Mouse (Mus musculus) heart, embryonic 10.5 days (tissue): ENCODE measurements around the gene Tmc1. TPM values are rescaled to one million over a fixed set of nuclear protein-coding genes. Genes with fewer than 3 reads are reported as not detected.

ENCODE experiments used
- DNase-seq: peaks from one replicate; pipeline ENCODE4 v3.0.0-alpha.2; 2017; ENCODE audit warnings: low spot score
- H3K27ac ChIP-seq: fragments of 300-500 bp; sonication (generic); 2 replicates; pipeline ENCODE4 v1.5.1; 2016; ENCODE audit warnings: mild to moderate bottlenecking
- H3K27me3 ChIP-seq: fragments of 300-500 bp; sonication (generic); 2 replicates; pipeline ENCODE4 v1.6.1; 2016; ENCODE audit warnings: mild to moderate bottlenecking; ENCODE audit not compliant: poor library complexity, insufficient read depth, severe bottlenecking
- H3K36me3 ChIP-seq: fragments of 300-500 bp; sonication (generic); 2 replicates; pipeline ENCODE4 v1.6.1; 2016; ENCODE audit warnings: mild to moderate bottlenecking, moderate library complexity
- H3K4me1 ChIP-seq: fragments of 300-500 bp; sonication (generic); 2 replicates; pipeline ENCODE4 v1.6.1; 2016; ENCODE audit warnings: mild to moderate bottlenecking
- H3K4me3 ChIP-seq: fragments of 300-500 bp; sonication (generic); 2 replicates; pipeline ENCODE4 v1.5.1; 2016; ENCODE audit warnings: mild to moderate bottlenecking, moderate library complexity
- H3K9me3 ChIP-seq: fragments of 300-500 bp; sonication (generic); 2 replicates; pipeline ENCODE4 v1.6.1; 2016; ENCODE audit warnings: mild to moderate bottlenecking, moderate library complexity
- WGBS: fragments of 180-500 bp; shearing (Covaris S2); methylation state at CpG from one replicate; pipeline ENCODE4 v1.1.7; 2016; 5-methylcytosine and 5-hydroxymethylcytosine counted together
- polyA plus RNA-seq: library from polyadenylated mRNA; unstranded; fragments of >200 nt; fragmentation: Nextera tagmentation; extraction: Ambion mirVana; gene quantifications from 2 replicates; pipeline ENCODE4 v1.2.1, GENCODE M21; 2016

Tmc1 gene
- polyA plus RNA-seq, 1 experiment from 2014 or later: not detected

DNA sequence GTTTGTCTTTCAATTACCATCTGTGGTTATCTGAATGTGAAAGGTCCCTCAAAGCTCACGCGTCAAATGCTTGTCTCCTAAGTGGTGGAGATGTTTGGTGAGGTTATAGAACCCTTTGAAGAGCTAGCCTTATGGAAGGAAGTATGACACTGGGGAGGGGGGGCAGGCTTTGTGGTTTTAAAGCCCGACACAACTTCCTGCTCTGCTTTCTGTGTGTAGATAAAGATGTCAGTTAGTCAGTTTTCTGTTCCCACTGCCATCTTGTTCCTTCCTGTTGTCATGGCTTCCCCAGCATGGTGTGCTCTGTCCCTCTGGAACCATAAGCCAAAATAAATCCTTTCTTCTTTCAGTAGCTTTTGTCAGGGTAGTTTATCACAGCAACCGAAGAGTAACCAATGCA lies 78.1 kb downstream of the Tmc1 start:
- Histone ChIP-seq H3K36me3 (no peaks in the 10 kb centered on the region), H3K4me3 (no peak overlapping the region), H3K27ac (no peak overlapping the region), H3K9me3 (no peaks in the 10 kb centered on the region), H3K4me1 (no peaks in the 10 kb centered on the region), H3K27me3 (no peaks in the 10 kb centered on the region)
- WGBS: 54% methylated on average over 4 of the region's 4 CpGs
- no peak for DNase-seq

DNA sequence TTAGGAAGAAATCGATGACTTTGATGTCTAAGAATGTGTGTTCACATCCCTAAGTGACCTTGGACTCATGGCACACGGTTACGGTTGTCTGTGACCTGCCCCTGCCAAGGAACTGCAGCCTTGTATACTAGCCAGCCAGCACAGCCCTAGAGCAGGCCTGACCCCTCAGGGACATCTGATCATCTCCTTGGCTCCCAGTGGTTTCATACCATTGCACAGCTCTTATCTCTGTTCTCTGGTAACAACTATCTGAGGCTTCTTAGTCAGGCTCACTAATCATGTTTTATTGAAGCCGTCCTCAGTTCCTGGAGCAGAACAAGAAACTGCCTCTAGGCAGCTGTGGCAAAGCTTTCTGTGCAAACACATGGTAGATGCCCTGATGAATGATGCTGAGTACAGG lies 92.2 kb downstream of the Tmc1 start:
- H3K36me3 ChIP-seq: no peaks in the 10 kb centered on the region
- H3K27me3 ChIP-seq: no peaks in the 10 kb centered on the region
- 77% methylated on average over 4 of the region's 4 CpGs for WGBS
- no peaks in the 10 kb centered on the region for H3K4me1 ChIP-seq
- DNase-seq: no peak
- no peaks in the 10 kb centered on the region for H3K9me3 ChIP-seq
- no peak overlapping the region for H3K4me3 ChIP-seq
- no peak overlapping the region for H3K27ac ChIP-seq

DNA sequence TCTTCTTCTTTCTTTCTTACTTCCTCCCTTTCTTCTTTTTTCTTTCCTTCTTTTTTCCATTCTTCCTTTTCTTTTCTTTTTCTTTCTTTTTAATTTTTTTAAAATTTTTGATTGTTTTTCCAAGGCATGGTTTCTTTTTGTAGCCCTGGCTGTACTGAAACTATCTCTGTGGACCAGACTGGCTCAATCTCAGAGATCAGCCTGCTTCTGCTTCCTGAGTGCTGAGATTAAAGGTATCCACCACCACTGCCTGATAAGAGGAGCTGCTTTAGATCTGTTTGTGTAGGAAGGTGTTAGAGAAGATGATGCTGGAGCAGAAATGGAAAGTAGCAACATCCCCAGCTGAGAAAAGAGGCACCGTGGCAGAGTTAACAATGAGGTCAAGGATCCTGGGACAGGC lies 93.7 kb downstream of the Tmc1 start:
- Histone ChIP-seq H3K4me3 (no peak overlapping the region), H3K27ac (no peak overlapping the region), H3K9me3 (no peaks in the 10 kb centered on the region), H3K27me3 (no peaks in the 10 kb centered on the region), H3K4me1 (no peaks in the 10 kb centered on the region), H3K36me3 (no peaks in the 10 kb centered on the region)
- DNase-seq: no peak
- 72% methylated on average over 1 of the region's 1 CpGs for WGBS

DNA sequence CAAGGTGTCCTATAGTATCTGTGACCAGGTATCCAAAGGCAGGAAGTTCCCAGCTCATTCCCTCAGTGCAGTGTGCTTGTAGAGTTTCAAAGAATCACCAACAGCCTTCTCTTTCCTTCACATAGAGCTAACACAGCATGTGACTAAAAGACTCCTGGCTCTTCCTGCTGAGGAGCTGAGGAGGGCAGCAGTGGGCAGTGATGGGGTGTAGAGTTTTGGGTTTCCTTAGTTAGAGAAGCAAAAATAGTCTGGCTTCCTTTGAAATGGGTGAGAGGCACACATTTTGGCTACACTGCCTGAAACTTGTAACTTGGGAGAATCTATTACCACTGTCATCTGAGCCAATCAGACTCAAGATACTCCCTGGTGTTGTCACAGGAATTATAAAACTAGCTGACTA lies 96.2 kb downstream of the Tmc1 start:
- no peaks in the 10 kb centered on the region for H3K4me1 ChIP-seq
- no peak overlapping the region for H3K4me3 ChIP-seq
- no peaks in the 10 kb centered on the region for H3K36me3 ChIP-seq
- H3K27ac ChIP-seq: no peak overlapping the region
- no peak for DNase-seq
- H3K27me3 ChIP-seq: no peaks in the 10 kb centered on the region
- no peaks in the 10 kb centered on the region for H3K9me3 ChIP-seq

DNA sequence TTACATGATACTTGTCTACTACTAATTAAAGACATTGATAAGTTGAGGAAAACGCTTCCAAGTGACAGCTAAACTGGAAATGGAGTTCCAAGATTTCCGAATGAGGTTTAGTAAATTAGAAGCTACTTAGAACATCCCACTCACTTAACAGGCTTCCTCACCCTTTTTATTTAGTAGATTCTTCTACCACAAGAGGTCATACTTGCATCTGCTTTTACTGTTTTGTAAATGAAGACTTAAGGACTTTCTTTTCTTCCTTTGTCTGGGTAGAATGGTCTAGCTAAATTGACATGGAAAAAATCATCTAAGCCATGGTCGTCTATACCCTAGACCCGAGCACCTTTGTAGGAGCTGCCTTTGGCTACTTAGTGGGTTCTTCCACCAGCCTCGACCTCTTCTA lies 105.1 kb downstream of the Tmc1 start:
- Histone ChIP-seq H3K9me3 (no peaks in the 10 kb centered on the region), H3K27ac (no peak overlapping the region), H3K27me3 (no peaks in the 10 kb centered on the region), H3K36me3 (no peaks in the 10 kb centered on the region), H3K4me1 (no peaks in the 10 kb centered on the region), H3K4me3 (no peak overlapping the region)
- DNase-seq: no peak
- 70% methylated on average over 5 of the region's 5 CpGs for WGBS

DNA sequence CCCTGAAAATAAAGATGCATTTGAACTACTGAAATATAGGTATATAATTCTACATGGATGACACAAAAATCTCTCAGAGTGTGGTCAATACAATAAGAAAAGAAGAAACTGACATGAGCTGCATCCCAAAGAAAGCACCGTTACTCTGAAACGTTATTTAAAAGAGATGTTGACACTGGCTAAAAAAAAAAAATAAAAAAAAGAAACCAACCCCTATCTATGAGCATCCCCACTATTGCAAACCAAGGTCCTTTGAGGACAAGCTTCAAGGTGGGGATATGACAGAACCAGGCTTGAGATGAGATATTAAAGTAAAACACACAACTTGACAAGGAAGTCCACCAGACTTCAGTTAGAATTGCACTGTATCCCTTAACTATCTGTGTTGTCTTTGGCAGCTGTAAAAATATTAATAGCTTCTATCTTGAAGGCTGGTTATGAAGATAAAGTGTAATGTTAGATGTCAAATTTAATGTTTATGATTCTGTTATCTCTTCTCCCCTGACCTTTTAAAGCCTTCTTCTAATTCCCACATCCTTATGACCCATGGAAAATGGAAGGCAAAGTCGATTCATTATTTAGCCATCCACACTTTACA lies 106.4 kb downstream of the Tmc1 start:
- Histone ChIP-seq H3K27ac (no peak overlapping the region), H3K9me3 (no peaks in the 10 kb centered on the region), H3K4me1 (no peaks in the 10 kb centered on the region), H3K27me3 (no peaks in the 10 kb centered on the region), H3K4me3 (no peak overlapping the region), H3K36me3 (no peaks in the 10 kb centered on the region)
- WGBS: 73% methylated on average over 3 of the region's 3 CpGs
- no peak for DNase-seq

DNA sequence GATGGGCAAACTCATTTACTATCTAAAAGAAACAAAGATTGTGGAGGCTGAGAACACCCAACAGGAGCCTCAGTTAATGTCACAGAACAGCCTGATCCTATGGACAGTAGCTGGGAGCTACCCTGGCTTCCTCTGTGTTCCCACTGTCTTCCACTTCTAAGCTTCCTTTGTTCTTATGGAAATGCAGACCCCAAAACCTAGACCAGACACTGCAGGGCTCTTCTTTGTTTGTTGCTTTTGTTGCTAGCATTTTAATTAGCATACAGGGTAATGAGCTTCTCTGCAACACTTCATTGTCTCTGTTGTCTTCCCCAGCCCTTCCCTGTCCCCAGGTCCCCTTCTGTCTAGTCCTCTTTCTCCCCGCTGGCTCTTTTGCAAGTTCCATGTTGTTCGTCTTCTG lies 116.6 kb downstream of the Tmc1 start:
- WGBS: 76% methylated on average over 2 of the region's 2 CpGs
- Histone ChIP-seq H3K27ac (no peak overlapping the region), H3K9me3 (no peaks in the 10 kb centered on the region), H3K27me3 (no peaks in the 10 kb centered on the region), H3K36me3 (no peaks in the 10 kb centered on the region), H3K4me1 (no peaks in the 10 kb centered on the region), H3K4me3 (no peak overlapping the region)
- no peak for DNase-seq

DNA sequence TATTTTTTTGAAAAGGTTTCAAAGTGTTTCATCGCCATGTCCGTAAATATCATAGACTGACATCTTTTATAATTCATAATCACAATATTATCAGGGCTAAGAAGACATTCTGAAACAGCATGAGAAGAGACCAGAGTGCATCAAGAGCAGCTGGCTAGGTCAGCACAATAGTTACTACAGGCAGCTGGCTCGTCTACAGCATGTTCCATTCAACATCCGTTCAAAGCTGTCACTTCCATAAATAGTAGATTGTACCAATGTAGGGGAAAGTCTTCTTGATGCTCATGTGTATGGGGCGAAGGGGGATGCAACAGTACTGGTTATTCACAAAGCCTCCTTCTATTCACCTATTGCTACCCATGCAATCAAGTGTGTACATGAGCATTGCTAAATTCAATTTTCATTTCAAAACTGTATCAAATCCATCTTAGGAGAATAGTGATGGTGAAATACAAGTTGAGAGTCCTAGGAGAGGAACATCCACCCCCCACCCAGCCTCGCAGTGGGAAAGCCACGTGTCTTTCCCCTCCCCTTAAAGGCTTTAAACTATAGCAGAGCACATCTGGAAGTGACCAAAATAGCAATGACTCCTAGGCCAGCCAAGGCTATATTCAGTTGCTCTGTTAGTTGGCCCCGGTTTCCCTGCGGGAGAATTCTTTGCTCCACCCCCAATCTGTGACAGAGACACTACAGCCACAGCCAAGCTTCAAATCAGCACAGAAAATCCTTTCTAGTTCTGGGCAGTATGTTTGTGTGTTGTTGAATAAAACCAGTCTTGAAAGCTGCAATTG lies 117.8 kb downstream of the Tmc1 start:
- Histone ChIP-seq H3K27me3 (no peaks in the 10 kb centered on the region), H3K4me3 (no peak overlapping the region), H3K4me1 (no peaks in the 10 kb centered on the region), H3K36me3 (no peaks in the 10 kb centered on the region), H3K27ac (no peak overlapping the region), H3K9me3 (no peaks in the 10 kb centered on the region)
- no peak for DNase-seq
- 58% methylated on average over 9 of the region's 9 CpGs for WGBS

DNA sequence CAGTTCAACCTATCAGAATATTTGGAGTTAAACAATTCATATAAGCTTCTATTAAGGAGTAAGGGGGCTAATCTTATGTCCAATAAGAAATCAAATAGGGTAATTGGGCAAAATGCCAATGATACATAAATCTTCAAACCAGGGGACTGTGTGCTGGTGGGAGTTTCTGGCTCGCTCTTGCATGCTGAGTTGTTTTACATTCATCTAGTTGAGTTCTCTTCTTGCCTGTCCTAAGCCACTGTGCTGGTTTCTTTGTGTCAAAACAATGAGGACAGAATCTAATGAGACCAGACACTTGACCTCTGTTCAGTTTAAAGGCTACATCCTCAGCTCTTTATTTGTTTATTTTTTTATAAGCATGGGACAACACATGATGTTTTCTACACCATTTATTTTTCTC lies 119.1 kb downstream of the Tmc1 start:
- no peak overlapping the region for H3K27ac ChIP-seq
- no peak for DNase-seq
- WGBS: 85% methylated on average over 1 of the region's 1 CpGs
- no peaks in the 10 kb centered on the region for H3K9me3 ChIP-seq
- H3K36me3 ChIP-seq: no peaks in the 10 kb centered on the region
- no peak overlapping the region for H3K4me3 ChIP-seq
- no peaks in the 10 kb centered on the region for H3K27me3 ChIP-seq
- no peaks in the 10 kb centered on the region for H3K4me1 ChIP-seq

DNA sequence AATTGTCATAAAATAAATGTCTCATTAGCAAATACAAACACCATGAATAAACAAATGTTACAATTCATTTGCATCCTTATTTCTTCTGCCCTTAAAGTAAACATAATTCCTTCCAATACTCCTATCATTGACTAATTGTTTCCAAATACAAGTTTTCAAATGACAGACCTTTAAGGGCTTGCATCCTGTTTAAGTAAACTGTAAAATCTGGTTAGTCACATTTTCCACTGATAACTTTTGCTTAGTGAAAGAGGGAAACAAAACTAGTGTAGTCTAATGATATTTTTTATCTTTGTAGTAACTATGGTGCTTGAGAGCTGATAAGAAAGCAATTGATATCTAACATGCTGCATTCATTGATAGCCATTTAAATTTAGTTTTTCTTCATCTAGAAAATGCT lies 154.5 kb downstream of the Tmc1 start:
- no peaks in the 10 kb centered on the region for H3K9me3 ChIP-seq
- no peaks in the 10 kb centered on the region for H3K27me3 ChIP-seq
- no peaks in the 10 kb centered on the region for H3K36me3 ChIP-seq
- no peak overlapping the region for H3K27ac ChIP-seq
- no peak overlapping the region for H3K4me3 ChIP-seq
- H3K4me1 ChIP-seq: no peaks in the 10 kb centered on the region
- DNase-seq: no peak

DNA sequence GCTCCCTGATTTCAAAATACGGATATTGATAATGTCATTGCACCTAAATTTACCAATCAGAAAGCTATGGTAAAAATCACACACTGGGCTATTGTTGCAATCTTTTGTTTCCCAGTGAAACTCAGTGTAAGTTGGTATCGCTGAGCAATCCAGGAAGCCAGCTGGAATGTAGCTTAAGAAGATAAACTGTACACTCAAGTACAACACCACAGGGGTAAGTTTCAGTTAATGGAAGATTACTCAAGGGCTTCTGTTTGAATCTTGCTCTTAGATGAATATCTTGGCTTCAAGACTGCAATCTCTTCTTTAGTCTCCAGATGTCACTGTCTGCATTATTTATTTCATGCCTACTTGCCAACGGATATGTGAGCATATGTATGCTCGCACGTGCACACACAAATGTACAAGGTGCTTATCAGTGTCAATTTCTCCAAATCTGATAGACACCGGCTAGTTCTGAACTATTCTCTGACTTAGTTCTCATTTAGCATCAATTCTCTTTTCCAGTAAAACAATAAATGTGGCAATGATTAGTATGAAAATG lies 156.4 kb downstream of the Tmc1 start:
- H3K4me1 ChIP-seq: no peaks in the 10 kb centered on the region
- H3K4me3 ChIP-seq: no peak overlapping the region
- no peak overlapping the region for H3K27ac ChIP-seq
- no peaks in the 10 kb centered on the region for H3K9me3 ChIP-seq
- H3K27me3 ChIP-seq: no peaks in the 10 kb centered on the region
- no peak for DNase-seq
- H3K36me3 ChIP-seq: no peaks in the 10 kb centered on the region
- 52% methylated on average over 6 of the region's 6 CpGs for WGBS

DNA sequence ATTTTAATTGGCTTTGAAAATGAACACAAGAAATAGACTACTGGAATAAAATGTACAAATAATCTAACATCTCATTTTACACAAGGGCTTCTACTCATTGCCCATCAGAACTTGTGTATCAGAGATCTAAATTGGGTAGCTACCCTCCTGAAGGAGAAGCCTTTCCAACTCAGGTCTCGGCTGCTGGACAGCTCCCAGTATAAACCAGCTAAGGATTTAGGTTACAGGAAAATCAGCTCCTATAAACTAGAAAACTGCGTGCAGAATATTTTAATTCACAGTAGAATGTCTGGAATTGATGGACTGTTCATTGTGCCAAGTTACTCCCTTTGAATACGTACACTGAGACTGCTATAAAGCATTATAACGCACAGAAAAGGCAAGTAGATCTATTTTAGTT lies 158.0 kb downstream of the Tmc1 start:
- Histone ChIP-seq H3K27me3 (no peaks in the 10 kb centered on the region), H3K36me3 (no peaks in the 10 kb centered on the region), H3K4me3 (no peak overlapping the region), H3K9me3 (no peaks in the 10 kb centered on the region), H3K4me1 (no peaks in the 10 kb centered on the region), H3K27ac (no peak overlapping the region)
- no peak for DNase-seq
- WGBS: 64% methylated on average over 4 of the region's 4 CpGs

DNA sequence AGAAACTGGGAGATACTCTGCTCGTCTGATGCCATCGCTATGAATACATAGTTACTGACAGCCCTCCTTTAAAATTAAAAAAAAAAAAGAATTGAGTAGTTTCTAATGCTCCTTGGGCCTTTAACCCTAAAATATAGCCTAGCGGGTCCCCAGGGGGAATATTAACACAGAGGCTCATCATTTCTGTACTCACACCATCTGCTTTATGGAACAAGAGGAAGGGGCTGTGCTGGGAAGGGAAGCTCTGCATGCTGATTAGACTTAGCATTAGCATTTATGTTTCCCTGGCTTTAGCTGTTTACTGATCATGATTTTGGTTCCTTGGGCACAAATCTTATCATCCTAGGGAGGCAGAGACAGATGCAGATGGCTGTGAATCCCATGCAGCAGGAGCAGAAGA lies 159.0 kb downstream of the Tmc1 start:
- no peak for DNase-seq
- Histone ChIP-seq H3K36me3 (no peaks in the 10 kb centered on the region), H3K9me3 (no peaks in the 10 kb centered on the region), H3K27me3 (no peaks in the 10 kb centered on the region), H3K4me1 (no peaks in the 10 kb centered on the region), H3K4me3 (no peak overlapping the region), H3K27ac (no peak overlapping the region)
- 78% methylated on average over 3 of the region's 3 CpGs for WGBS

DNA sequence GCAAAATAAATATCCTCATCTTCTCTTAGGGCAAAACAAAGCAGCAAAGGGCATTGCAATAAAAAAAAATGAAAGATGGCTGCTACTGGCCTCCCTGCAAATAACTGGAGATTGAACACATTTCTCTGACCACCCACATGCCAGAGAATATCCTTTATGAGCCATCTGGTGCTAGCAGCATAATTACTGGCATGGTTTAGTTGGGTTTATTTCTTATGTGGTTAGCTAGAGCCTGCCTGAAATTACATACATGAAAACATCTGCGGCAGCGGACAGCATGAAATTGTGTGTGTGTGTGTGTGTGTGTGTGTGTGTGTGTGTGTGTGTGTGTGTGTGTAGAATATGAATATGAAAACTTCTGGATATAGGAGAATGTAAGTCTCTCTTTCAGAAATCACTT lies 161.2 kb downstream of the Tmc1 start:
- no peak for DNase-seq
- Histone ChIP-seq H3K9me3 (no peaks in the 10 kb centered on the region), H3K4me1 (no peaks in the 10 kb centered on the region), H3K36me3 (no peaks in the 10 kb centered on the region), H3K27me3 (no peaks in the 10 kb centered on the region), H3K4me3 (no peak overlapping the region), H3K27ac (no peak overlapping the region)
- 100% methylated on average over 2 of the region's 2 CpGs for WGBS
